Mouse (Mus musculus) E14TG2a.4 (cell line): ENCODE measurements around the gene Arhgef6.

Experiments
- H3K27me3 ChIP-seq: 2 replicates; pipeline ENCODE4 v1.6.1; 2014; ENCODE audit warnings: low read length, control low read depth; ENCODE audit not compliant: insufficient read depth
- H3K36me3 ChIP-seq: 2 replicates; pipeline ENCODE4 v1.6.1; 2014; ENCODE audit warnings: low read length, control low read depth; ENCODE audit not compliant: insufficient read depth
- H3K4me1 ChIP-seq: replicated peaks from 2 replicates; pipeline ENCODE4 v1.6.1; 2014; ENCODE audit warnings: low read depth, low read length, control low read depth
- H3K4me3 ChIP-seq: replicated peaks from 2 replicates; pipeline ENCODE4 v1.5.1; 2014; ENCODE audit warnings: mild to moderate bottlenecking, low read length
- H3K9me3 ChIP-seq: 2 replicates; pipeline ENCODE4 v1.6.1; 2014; ENCODE audit warnings: low read length, control low read depth
- CTCF ChIP-seq: conservative IDR thresholded peaks from 2 replicates; pipeline ENCODE4 v1.5.1; 2014; ENCODE audit warnings: low read length
- NANOG ChIP-seq: IDR thresholded peaks from 2 replicates; pipeline ENCODE4 v1.6.1; 2014; ENCODE audit warnings: borderline replicate concordance, low read length, mixed read lengths
- POU5F1 ChIP-seq: IDR thresholded peaks from 2 replicates; pipeline ENCODE4 v1.6.1; 2014; ENCODE audit warnings: low read length, borderline replicate concordance

The Arhgef6 gene

DNA sequence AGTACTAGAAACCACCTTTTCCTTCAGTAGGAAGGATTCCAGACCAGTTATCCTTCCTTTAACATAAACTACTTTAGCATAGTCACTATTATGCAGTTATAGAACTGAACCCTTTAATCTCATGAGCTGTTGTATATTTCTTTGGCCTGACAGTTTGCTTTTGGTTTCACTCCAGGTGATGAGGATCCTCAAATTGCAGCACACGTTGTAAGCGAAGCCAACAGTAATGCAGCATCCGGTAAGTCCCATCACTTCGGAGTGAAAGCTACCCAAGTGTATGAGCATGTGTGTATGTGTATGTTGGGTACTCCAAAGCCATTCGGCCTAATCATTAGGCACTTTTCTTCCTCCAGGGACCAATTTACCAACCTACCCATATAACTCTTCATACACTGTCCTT, 119.0 kb downstream of the Arhgef6 start:
- H3K4me3 ChIP-seq: no peak overlapping the region
- no peaks in the 10 kb centered on the region for H3K9me3 ChIP-seq
- no peaks in the 10 kb centered on the region for H3K4me1 ChIP-seq
- H3K36me3 ChIP-seq: no peaks in the 10 kb centered on the region
- no peaks in the 10 kb centered on the region for H3K27me3 ChIP-seq
- TF ChIP-seq POU5F1 (no peak), NANOG (no peak), CTCF (no peak)

DNA sequence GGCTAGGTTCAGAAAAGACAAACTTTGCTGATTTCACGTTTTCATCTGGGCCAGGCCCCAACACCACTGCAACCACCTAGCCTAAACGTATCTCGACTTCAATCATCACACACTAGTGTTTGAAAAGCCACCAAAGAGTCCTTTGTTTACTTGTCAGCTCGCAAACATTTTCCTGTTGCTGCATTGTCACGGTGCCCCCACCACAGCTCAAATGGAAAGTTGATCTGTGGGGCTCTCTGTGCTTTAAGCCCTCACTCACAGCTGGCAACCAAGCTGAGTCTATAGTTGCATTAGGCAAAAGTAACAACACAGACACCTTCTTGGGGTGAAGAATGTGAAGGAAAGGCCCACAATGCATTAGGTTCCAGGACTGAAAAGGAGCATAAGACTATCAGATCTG, 122.3 kb downstream of the Arhgef6 start:
- Histone ChIP-seq H3K4me3 (no peak overlapping the region), H3K4me1 (no peaks in the 10 kb centered on the region), H3K27me3 (no peaks in the 10 kb centered on the region)

GRCm38 (mm10) chrX:57215495-57215894, 123.0 kb downstream of the Arhgef6 start:
- Histone ChIP-seq H3K36me3 (no peaks in the 10 kb centered on the region), H3K4me3 (no peak overlapping the region), H3K9me3 (no peaks in the 10 kb centered on the region), H3K27me3 (no peaks in the 10 kb centered on the region), H3K4me1 (no peaks in the 10 kb centered on the region)
- no peak for TF ChIP-seq CTCF

More for the DNA sequence above, 122.3 kb downstream of the Arhgef6 start:
- H3K36me3 ChIP-seq: no peaks in the 10 kb centered on the region
- TF ChIP-seq CTCF: no peak
- TF ChIP-seq POU5F1: no peak
- TF ChIP-seq NANOG: no peak
- no peaks in the 10 kb centered on the region for H3K9me3 ChIP-seq

- Histone ChIP-seq H3K9me3 (no peaks in the 10 kb centered on the region), H3K36me3 (no peaks in the 10 kb centered on the region), H3K4me3 (no peak overlapping the region), H3K4me1 (no peaks in the 10 kb centered on the region), H3K27me3 (no peaks in the 10 kb centered on the region)
- TF ChIP-seq POU5F1 (no peak), NANOG (no peak), CTCF (no peak)
Measured at GRCm38 (mm10) chrX:57212862-57213261, 125.7 kb downstream of the Arhgef6 start.

GRCm38 (mm10) chrX:57211876-57212275, 126.7 kb downstream of the Arhgef6 start, which contains the start of gene Cd40lg:
TSS of gene Cd40lg (plus strand) at chrX:57212143.
- Histone ChIP-seq H3K4me1 (no peaks in the 10 kb centered on the region), H3K9me3 (no peaks in the 10 kb centered on the region), H3K36me3 (no peaks in the 10 kb centered on the region), H3K27me3 (no peaks in the 10 kb centered on the region), H3K4me3 (no peak within 1 kb of the TSS)
- TF ChIP-seq POU5F1 (no peak), NANOG (no peak)

- Histone ChIP-seq H3K4me1 (no peaks in the 10 kb centered on the region), H3K36me3 (no peaks in the 10 kb centered on the region), H3K27me3 (no peaks in the 10 kb centered on the region), H3K4me3 (no peak overlapping the region), H3K9me3 (no peaks in the 10 kb centered on the region)
- TF ChIP-seq POU5F1: no peak
- no peak for TF ChIP-seq CTCF
- no peak for TF ChIP-seq NANOG
Measured at GRCm38 (mm10) chrX:57210591-57210990, 127.9 kb downstream of the Arhgef6 start.

GRCm38 (mm10) chrX:57200397-57200796, 138.1 kb downstream of the Arhgef6 start:
- H3K36me3 ChIP-seq: no peaks in the 10 kb centered on the region
- no peaks in the 10 kb centered on the region for H3K9me3 ChIP-seq
- no peaks in the 10 kb centered on the region for H3K27me3 ChIP-seq
- peaks cover 10% of the 10 kb centered on the region for H3K4me1 ChIP-seq
- TF ChIP-seq CTCF: no peak
- TF ChIP-seq NANOG: no peak
- no peak for TF ChIP-seq POU5F1
- no peak overlapping the region for H3K4me3 ChIP-seq

DNA sequence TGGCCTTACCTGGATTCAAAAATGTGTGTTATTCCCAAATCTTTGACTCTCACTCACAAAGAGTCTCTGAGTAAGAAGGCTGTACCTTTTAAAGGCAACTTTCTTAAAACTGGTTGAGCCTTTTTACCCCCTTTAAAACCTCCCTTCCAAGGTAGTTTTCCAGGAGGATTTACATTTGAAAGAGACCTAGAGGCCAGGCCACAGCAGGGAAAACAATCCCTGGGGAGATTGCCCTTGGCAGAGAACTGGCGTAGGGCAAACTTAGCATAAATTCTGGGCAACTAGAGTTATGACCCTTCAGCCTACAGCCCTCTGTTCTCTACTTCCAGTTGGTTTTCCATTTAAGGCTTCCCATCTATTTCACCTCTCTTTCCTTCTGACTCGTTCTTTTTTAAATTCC, 140.5 kb downstream of the Arhgef6 start:
- H3K4me1 ChIP-seq: peaks cover 10% of the 10 kb centered on the region
- TF ChIP-seq CTCF (no peak), NANOG (no peak; the same call in 1 of the 2 replicates), POU5F1 (no peak)
- no peaks in the 10 kb centered on the region for H3K27me3 ChIP-seq
- H3K9me3 ChIP-seq: no peaks in the 10 kb centered on the region
- H3K36me3 ChIP-seq: no peaks in the 10 kb centered on the region
- H3K4me3 ChIP-seq: no peak overlapping the region

DNA sequence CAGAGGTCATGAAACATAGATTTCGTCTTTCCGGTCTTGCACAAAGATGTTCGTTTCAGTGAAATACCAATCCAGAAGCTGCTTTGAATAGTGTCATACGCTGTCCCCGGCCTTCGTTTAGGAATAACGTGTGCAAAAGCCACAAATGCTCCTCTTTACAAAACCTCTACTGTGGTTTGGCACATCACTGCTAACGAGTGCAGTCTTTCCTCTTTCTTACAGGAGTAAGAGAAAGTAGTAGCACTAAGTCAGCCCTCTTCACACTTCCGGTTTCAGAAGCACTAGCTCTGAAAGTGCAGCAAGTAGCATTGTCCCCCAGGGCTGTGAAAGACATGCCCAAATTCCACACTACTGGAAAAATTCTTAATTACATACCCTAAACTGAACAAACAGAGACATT, 142.2 kb downstream of the Arhgef6 start:
- no peaks in the 10 kb centered on the region for H3K27me3 ChIP-seq
- no peak for TF ChIP-seq CTCF
- TF ChIP-seq NANOG: no peak
- no peak for TF ChIP-seq POU5F1
- no peak overlapping the region for H3K4me3 ChIP-seq
- no peaks in the 10 kb centered on the region for H3K36me3 ChIP-seq
- H3K4me1 ChIP-seq: peaks cover 10% of the 10 kb centered on the region
- no peaks in the 10 kb centered on the region for H3K9me3 ChIP-seq
